Mouse (Mus musculus) heart, postnatal 36 days (tissue): Measurements from ENCODE around the gene B3gnt3. TPM values are rescaled to one million over a fixed set of nuclear protein-coding genes. Genes with fewer than 3 reads are reported as not detected.
"Not testable (repeated sequence)": the region's sequence is repeated elsewhere in the genome, so short reads cannot be mapped to it uniquely, and the experiment has no call there.

Experiments used
- DNase-seq, 2 experiments: peaks; one replicate each; pipeline ENCODE4 v3.0.0; 2021 to 2022
- intact Hi-C: fragments of 180-260 bp; cut with DNase I; formaldehyde crosslinking; loops from one replicate; pipeline ENCODE4 v1.15.1; 2025
- total RNA-seq, 2 experiments: library from RNA; stranded (reverse); gene quantifications; 2 replicates each; pipeline ENCODE4 v1.2.3; 2021

Gene B3gnt3
- total RNA-seq: 1 to 10 TPM; 6.5 to 7.5 TPM

GRCm38 (mm10) chr8:71701414-71702086 lies at the start of gene B3gnt3:
Gene B3gnt3, minus strand, starts transcription at chr8:71701789.
- intact Hi-C loops: loop anchor here (2.0 kb wide), 1 partner anchor 25 kb away; the partner anchor contains the start of gene Jak3
- no peak for DNase-seq

GRCm38 (mm10) chr8:71749321-71750075 lies 47.9 kb upstream of the B3gnt3 start:
- intact Hi-C loops: loop anchor here (2.0 kb wide), 1 partner anchor 463 kb away; no protein-coding TSS in a partner anchor

GRCm38 (mm10) chr8:71747082-71747481 lies 45.5 kb upstream of the B3gnt3 start:
- DNase-seq, intact Hi-C loops: not testable (repeated sequence)

More at GRCm38 (mm10) chr8:71749321-71750075, 47.9 kb upstream of the B3gnt3 start:
- not testable (repeated sequence) for DNase-seq

GRCm38 (mm10) chr8:71745322-71745721 lies 43.7 kb upstream of the B3gnt3 start:
- intact Hi-C loops: no loop called here
- DNase-seq: no peak

GRCm38 (mm10) chr8:71742783-71743182 lies 41.2 kb upstream of the B3gnt3 start:
- no peak for DNase-seq
- intact Hi-C loops: no loop called here

GRCm38 (mm10) chr8:71741687-71742114 lies 40.1 kb upstream of the B3gnt3 start:
- intact Hi-C loops: no loop called here
- DNase-seq: no peak

- intact Hi-C loops: no loop called here
These were observed 39.6 kb upstream of the B3gnt3 start for GRCm38 (mm10) chr8:71741226-71741625.

GRCm38 (mm10) chr8:71738316-71738715 lies 36.7 kb upstream of the B3gnt3 start:
- intact Hi-C loops: loop anchor here (5.0 kb wide), 1 partner anchor 456 kb away; no protein-coding TSS in a partner anchor
- not testable (repeated sequence) for DNase-seq

More at GRCm38 (mm10) chr8:71741226-71741625, 39.6 kb upstream of the B3gnt3 start:
- no peak for DNase-seq

GRCm38 (mm10) chr8:71731652-71732230 lies 30.2 kb upstream of the B3gnt3 start:
- intact Hi-C loops: loop anchor here (2.0 to 5.0 kb wide), 3 partner anchors 23 to 289 kb away; no protein-coding TSS in a partner anchor
- peak; percentile 43 to 60 for DNase-seq

GRCm38 (mm10) chr8:71728826-71729620 lies 27.4 kb upstream of the B3gnt3 start:
- intact Hi-C loops: no loop called here
- no peak for DNase-seq

- intact Hi-C loops: no loop called here
- DNase-seq: no peak
These were observed 26.7 kb upstream of the B3gnt3 start for GRCm38 (mm10) chr8:71728240-71728785.

GRCm38 (mm10) chr8:71725122-71725924 lies 23.7 kb upstream of the B3gnt3 start, which contains the start of gene Fcho1:
Gene Fcho1, minus strand, starts transcription at chr8:71725716.
- DNase-seq: peak; percentile 43 to 63
- intact Hi-C loops: no loop called here

- intact Hi-C loops: no loop called here
- DNase-seq: no peak
These were observed 22.8 kb upstream of the B3gnt3 start for GRCm38 (mm10) chr8:71724389-71724788.

GRCm38 (mm10) chr8:71723047-71723551 lies 21.5 kb upstream of the B3gnt3 start:
- intact Hi-C loops: no loop called here

GRCm38 (mm10) chr8:71719928-71720457 lies 18.4 kb upstream of the B3gnt3 start:
- no peak for DNase-seq
- intact Hi-C loops: no loop called here

More at GRCm38 (mm10) chr8:71723047-71723551, 21.5 kb upstream of the B3gnt3 start:
- DNase-seq: no peak

GRCm38 (mm10) chr8:71719218-71719617 lies 17.6 kb upstream of the B3gnt3 start:
- DNase-seq: peak; percentile 38 to 56

GRCm38 (mm10) chr8:71718252-71718651 lies 16.7 kb upstream of the B3gnt3 start:
- DNase-seq: no peak
- intact Hi-C loops: no loop called here

More at GRCm38 (mm10) chr8:71719218-71719617, 17.6 kb upstream of the B3gnt3 start:
- intact Hi-C loops: no loop called here

GRCm38 (mm10) chr8:71717096-71717495 lies 15.5 kb upstream of the B3gnt3 start:
- no peak for DNase-seq
- intact Hi-C loops: no loop called here
